Mouse (Mus musculus): ENCODE results near the gene Ifi27.

GRCm38 (mm10) chr12:103482781-103483180 lies 48.8 kb downstream of the Ifi27 start:
- TF ChIP-seq CTCF (IDR thresholded peaks at IDR 0.05; ENCODE audit: insufficient read depth, low read length), result no peak
- no peak for TF ChIP-seq POLR2A (IDR thresholded peaks at IDR 0.05; ENCODE audit: borderline replicate concordance, extremely low read depth, low read depth, low read length)

All from lung, adult 2 months (tissue).